Mouse (Mus musculus) MEL (cell line): ENCODE results near the gene Ccdc167. TPM values are rescaled to one million over a fixed set of nuclear protein-coding genes. Genes with fewer than 3 reads are reported as not detected.

Source experiments
- DNase-seq: peaks from one replicate; pipeline ENCODE4 v3.0.0; 2011; ENCODE audit warnings: low read depth, low spot score
- H3K27ac ChIP-seq: 2 replicates; pipeline ENCODE4 v1.5.1; 2012; ENCODE audit warnings: low read depth, mild to moderate bottlenecking, control low read depth, low read length, moderate library complexity; ENCODE audit not compliant: control insufficient read depth
- H3K27me3 ChIP-seq, 2 experiments: fragments of 150-350 bp in 1 of 2; sonication (generic) in 1 of 2; 2 replicates each; pipeline ENCODE4 v1.6.1; 2012; ENCODE audit warnings: low read length in 2 of 2, mild to moderate bottlenecking in 2 of 2, improper control_type of control experiment in 1 of 2, moderate library complexity in 1 of 2; ENCODE audit not compliant: insufficient read depth in 2 of 2, control insufficient read depth in 1 of 2
- H3K36me3 ChIP-seq, 2 experiments: 2 replicates each; pipeline ENCODE4 v1.6.1; 2012 to 2014; ENCODE audit warnings: low read length in 2 of 2, improper control_type of control experiment in 1 of 2, inconsistent platforms in 1 of 2, mild to moderate bottlenecking in 1 of 2; ENCODE audit not compliant: insufficient read depth in 2 of 2, control insufficient read depth in 1 of 2
- H3K4me1 ChIP-seq, 2 experiments: fragments of 150-350 bp in 1 of 2; sonication (generic) in 1 of 2; 2 replicates each; pipeline ENCODE4 v1.6.1; 2012; ENCODE audit warnings: low read length in 2 of 2, improper control_type of control experiment in 1 of 2, mild to moderate bottlenecking in 1 of 2; ENCODE audit not compliant: insufficient read depth in 2 of 2, control insufficient read depth in 1 of 2
- H3K4me3 ChIP-seq, 2 experiments: fragments of 150-350 bp in 1 of 2; sonication (generic) in 1 of 2; 2 replicates each; pipeline ENCODE4 v1.5.1; 2012; ENCODE audit warnings: low read depth in 2 of 2, low read length in 2 of 2, mild to moderate bottlenecking in 2 of 2, moderate library complexity in 2 of 2, control low read depth in 1 of 2, improper control_type of control experiment in 1 of 2; ENCODE audit not compliant: control insufficient read depth in 1 of 2, insufficient read depth in 1 of 2
- H3K79me2 ChIP-seq: 2 replicates; pipeline ENCODE4 v1.6.1; 2012; ENCODE audit warnings: mild to moderate bottlenecking, low read length, moderate library complexity; ENCODE audit not compliant: control insufficient read depth, poor library complexity, insufficient read depth
- H3K9ac ChIP-seq: 2 replicates; pipeline ENCODE4 v1.6.1; 2012; ENCODE audit warnings: low read depth, mild to moderate bottlenecking, control low read depth, low read length, moderate library complexity; ENCODE audit not compliant: control insufficient read depth, poor library complexity, severe bottlenecking
- H3K9me3 ChIP-seq: fragments of 150-350 bp; sonication (generic); replicated peaks from 2 replicates; pipeline ENCODE4 v1.6.1; 2012; ENCODE audit warnings: mild to moderate bottlenecking, low read length, improper control_type of control experiment, moderate library complexity; ENCODE audit not compliant: insufficient read depth
- BHLHE40 ChIP-seq: IDR thresholded peaks from 2 replicates; pipeline ENCODE4 v1.6.1; 2012; ENCODE audit warnings: low read depth, mild to moderate bottlenecking, inconsistent platforms, low read length, improper control_type of control experiment, borderline replicate concordance
- CTCF ChIP-seq, 3 experiments: IDR thresholded peaks in 2 of 3; conservative IDR thresholded peaks in 1 of 3; 2 replicates each; pipeline ENCODE4 v1.5.1; 2011 to 2012; ENCODE audit warnings: low read length in 3 of 3, low read depth in 2 of 3, mild to moderate bottlenecking in 2 of 3, improper control_type of control experiment in 1 of 3, inconsistent platforms in 1 of 3, mixed read lengths in 1 of 3, moderate library complexity in 1 of 3; ENCODE audit not compliant: control insufficient read depth in 1 of 3, insufficient read depth in 1 of 3, poor library complexity in 1 of 3, severe bottlenecking in 1 of 3
- E2F4 ChIP-seq: IDR thresholded peaks from 2 replicates; pipeline ENCODE4 v1.6.1; 2011; ENCODE audit warnings: low read depth, low read length, improper control_type of control experiment, borderline replicate concordance
- ELF1 ChIP-seq: IDR thresholded peaks from 2 replicates; pipeline ENCODE4 v1.6.1; 2014; ENCODE audit warnings: low read depth, mild to moderate bottlenecking, inconsistent platforms, low read length, improper control_type of control experiment, moderate library complexity
- EP300 ChIP-seq, 2 experiments: IDR thresholded peaks; 2 replicates each; pipeline ENCODE4 v1.6.1; 2011; ENCODE audit warnings: improper control_type of control experiment in 2 of 2, low read length in 2 of 2, low read depth in 1 of 2, mild to moderate bottlenecking in 1 of 2
- ETS1 ChIP-seq: IDR thresholded peaks from 2 replicates; pipeline ENCODE4 v1.6.1; 2012; ENCODE audit warnings: low read depth, mild to moderate bottlenecking, inconsistent platforms, low read length, improper control_type of control experiment, moderate library complexity
- GABPA ChIP-seq: IDR thresholded peaks from 2 replicates; pipeline ENCODE4 v1.6.1; 2012; ENCODE audit warnings: low read depth, mild to moderate bottlenecking, inconsistent platforms, low read length, improper control_type of control experiment, moderate library complexity
- HCFC1 ChIP-seq: IDR thresholded peaks from 2 replicates; pipeline ENCODE4 v1.6.1; 2012; ENCODE audit warnings: low read depth, mild to moderate bottlenecking, inconsistent platforms, low read length, improper control_type of control experiment, moderate library complexity
- KAT2A ChIP-seq: conservative IDR thresholded peaks from 2 replicates; pipeline ENCODE4 v1.6.1; 2012; ENCODE audit warnings: low read depth, low read length, improper control_type of control experiment, inconsistent platforms
- MEF2A ChIP-seq: IDR thresholded peaks from 2 replicates; pipeline ENCODE4 v1.6.1; 2014; ENCODE audit warnings: low read depth, mild to moderate bottlenecking, inconsistent platforms, low read length, improper control_type of control experiment; ENCODE audit not compliant: poor library complexity, insufficient replicate concordance, severe bottlenecking; ENCODE audit errors: extremely low read depth
- MXI1 ChIP-seq: IDR thresholded peaks from 2 replicates; pipeline ENCODE4 v1.6.1; 2011; ENCODE audit warnings: mild to moderate bottlenecking, low read depth, low read length, improper control_type of control experiment
- MYB ChIP-seq: IDR thresholded peaks from 2 replicates; pipeline ENCODE4 v1.6.1; 2011; ENCODE audit warnings: mild to moderate bottlenecking, low read depth, low read length, improper control_type of control experiment
- MYC ChIP-seq: IDR thresholded peaks from 2 replicates; pipeline ENCODE4 v1.6.1; 2011; ENCODE audit warnings: low read depth, mild to moderate bottlenecking, low read length, improper control_type of control experiment, moderate library complexity
- NRF1 ChIP-seq: IDR thresholded peaks from 2 replicates; pipeline ENCODE4 v1.6.1; 2014; ENCODE audit warnings: low read depth, mild to moderate bottlenecking, inconsistent platforms, low read length, improper control_type of control experiment, moderate library complexity; ENCODE audit not compliant: poor library complexity, insufficient read depth, severe bottlenecking
- POLR2AphosphoS2 ChIP-seq: IDR thresholded peaks from 2 replicates; pipeline ENCODE4 v1.6.1; 2011; ENCODE audit warnings: low read length, improper control_type of control experiment
- RAD21 ChIP-seq: IDR thresholded peaks from 2 replicates; pipeline ENCODE4 v1.6.1; 2011; ENCODE audit warnings: mild to moderate bottlenecking, low read depth, low read length, improper control_type of control experiment
- RCOR1 ChIP-seq: IDR thresholded peaks from 2 replicates; pipeline ENCODE4 v1.6.1; 2012; ENCODE audit warnings: low read depth, mild to moderate bottlenecking, inconsistent platforms, low read length, improper control_type of control experiment
- SIN3A ChIP-seq: IDR thresholded peaks from 2 replicates; pipeline ENCODE4 v1.6.1; 2012; ENCODE audit warnings: low read length, improper control_type of control experiment, inconsistent platforms
- TAL1 ChIP-seq: IDR thresholded peaks from 2 replicates; pipeline ENCODE4 v1.6.1; 2012; ENCODE audit warnings: mild to moderate bottlenecking, inconsistent platforms, low read length, moderate library complexity, mixed read lengths
- UBTF ChIP-seq: IDR thresholded peaks from 2 replicates; pipeline ENCODE4 v1.6.1; 2012; ENCODE audit warnings: low read depth, mild to moderate bottlenecking, inconsistent platforms, low read length, improper control_type of control experiment, moderate library complexity, borderline replicate concordance; ENCODE audit not compliant: insufficient read depth
- USF2 ChIP-seq, 2 experiments: IDR thresholded peaks; 2 replicates each; pipeline ENCODE4 v1.6.1; 2011 to 2012; ENCODE audit warnings: improper control_type of control experiment in 2 of 2, low read length in 2 of 2, borderline replicate concordance in 1 of 2, inconsistent platforms in 1 of 2, low read depth in 1 of 2, mild to moderate bottlenecking in 1 of 2; ENCODE audit not compliant: insufficient read depth in 1 of 2
- ZC3H11A ChIP-seq: IDR thresholded peaks from 2 replicates; pipeline ENCODE4 v1.6.1; 2012; ENCODE audit warnings: low read depth, mild to moderate bottlenecking, inconsistent platforms, low read length, improper control_type of control experiment
- ZNF384 ChIP-seq: IDR thresholded peaks from 2 replicates; pipeline ENCODE4 v1.6.1; 2012; ENCODE audit warnings: low read depth, mild to moderate bottlenecking, inconsistent platforms, low read length, improper control_type of control experiment
- polyA plus RNA-seq, 2 experiments: library from polyadenylated mRNA; stranded (reverse) in 1 of 2; unstranded in 1 of 2; fragments of >175 nt in 1 of 2; fragments of >200 nt in 1 of 2; gene quantifications; 2 replicates each; pipeline versions ENCODE4 v1.2.1 to v1.2.4; 2012; ENCODE audit warnings: low replicate concordance in 2 of 2, low read depth in 1 of 2; ENCODE audit not compliant: insufficient read length in 2 of 2, insufficient read depth in 1 of 2, missing spikeins in 1 of 2
- total RNA-seq: library from RNA; depleted of rRNA; stranded (reverse); fragments of 300-350 nt; gene quantifications from 2 replicates; pipeline ENCODE4 v1.2.3, GENCODE M21; 2012

Gene Ccdc167
- total and polyA plus RNA-seq, 3 experiments = 12.1 to 13.4 TPM; not detected in 1

DNA sequence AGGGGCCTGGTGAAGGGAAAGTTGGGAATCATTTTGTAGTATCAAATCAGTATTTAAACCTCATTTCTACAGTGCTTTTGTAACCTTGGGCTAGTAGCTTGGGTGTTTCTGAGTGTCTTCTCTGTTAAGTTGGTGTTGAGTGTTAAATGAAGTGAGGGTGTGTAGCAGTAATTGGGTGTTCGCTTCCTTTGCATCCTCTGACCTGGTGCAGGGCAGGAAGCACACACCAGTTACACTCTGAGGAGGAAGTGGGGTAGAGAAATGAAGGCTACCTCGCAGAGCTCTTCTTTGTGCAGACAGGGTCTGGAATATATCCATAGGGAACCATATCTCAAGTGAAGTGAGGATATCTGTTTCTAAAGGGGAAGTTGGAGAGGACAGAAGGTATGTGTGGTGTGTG, 35.9 kb downstream of the Ccdc167 start:
- H3K4me3 ChIP-seq = no peak overlapping the region
- no peak for DNase-seq
- H3K9ac ChIP-seq = no peak overlapping the region
- no peaks in the 10 kb centered on the region for H3K9me3 ChIP-seq
- peaks cover 29 to 31% of the 10 kb centered on the region in 2 experiments for H3K36me3 ChIP-seq
- no peaks in the 10 kb centered on the region for H3K27me3 ChIP-seq
- H3K79me2 ChIP-seq = no peaks in the 10 kb centered on the region
- TF ChIP-seq TAL1 (no peak), ELF1 (no peak), USF2 (IDR thresholded peaks at IDR 0.05; ENCODE audit: borderline replicate concordance in 1 of 2, insufficient read depth in 1 of 2, low read depth in 1 of 2, low read length in 2 of 2) (no peak), RAD21 (no peak), ETS1 (no peak), MXI1 (no peak), SIN3A (no peak), E2F4 (no peak), ZNF384 (no peak), MEF2A (no peak), POLR2AphosphoS2 (no peak), MYC (no peak), NRF1 (no peak), EP300 (IDR thresholded peaks at IDR 0.05; ENCODE audit: low read depth in 1 of 2, low read length in 2 of 2) (no peak), RCOR1 (no peak), CTCF (IDR thresholded peaks at IDR 0.05 in 2 of 3, conservative IDR thresholded peaks at IDR 0.05 in 1 of 3; ENCODE audit: control insufficient read depth in 1 of 3, insufficient read depth in 1 of 3, low read depth in 2 of 3, low read length in 3 of 3, poor library complexity in 1 of 3, severe bottlenecking in 1 of 3) (no peak), UBTF (no peak)
- H3K4me1 ChIP-seq = peaks cover 8 to 19% of the 10 kb centered on the region in 2 experiments
- H3K27ac ChIP-seq = no peak overlapping the region

DNA sequence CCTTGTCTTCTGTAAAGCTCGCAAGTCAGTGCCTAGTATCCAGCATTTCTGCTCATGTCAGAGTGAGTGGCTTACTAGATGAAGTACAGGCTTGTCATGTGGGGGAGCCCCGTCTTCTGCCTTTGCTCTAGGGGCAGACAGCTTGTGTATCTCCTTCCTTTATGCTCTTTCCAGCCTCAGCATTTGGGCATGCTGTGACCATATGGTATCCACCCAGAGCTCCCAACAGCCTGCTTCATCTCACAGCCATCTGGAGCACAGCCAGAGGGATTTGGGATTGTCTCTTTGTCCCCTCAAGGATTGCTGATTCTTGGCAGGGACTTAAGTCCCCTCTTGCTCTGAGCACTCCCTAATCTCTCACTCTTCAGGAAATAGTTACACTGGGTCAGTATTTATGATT, 36.7 kb downstream of the Ccdc167 start:
- H3K36me3 ChIP-seq = peaks cover 22 to 31% of the 10 kb centered on the region in 2 experiments
- no peaks in the 10 kb centered on the region for H3K27me3 ChIP-seq
- no peak for TF ChIP-seq HCFC1
- no peak for TF ChIP-seq MYB
- no peak for TF ChIP-seq ZC3H11A
- no peak for TF ChIP-seq EP300 (IDR thresholded peaks at IDR 0.05; ENCODE audit: low read depth in 1 of 2, low read length in 2 of 2)
- no peak for TF ChIP-seq POLR2AphosphoS2
- TF ChIP-seq GABPA = no peak
- TF ChIP-seq RCOR1 = no peak
- TF ChIP-seq KAT2A = no peak
- no peak for TF ChIP-seq BHLHE40
- H3K27ac ChIP-seq = no peak overlapping the region
- peaks cover 6 to 12% of the 10 kb centered on the region in 2 experiments for H3K4me1 ChIP-seq
- H3K9me3 ChIP-seq = no peaks in the 10 kb centered on the region
- DNase-seq = no peak
- no peak overlapping the region for H3K9ac ChIP-seq
- H3K79me2 ChIP-seq = no peaks in the 10 kb centered on the region
- no peak overlapping the region for H3K4me3 ChIP-seq
